Mouse (Mus musculus): ENCODE data around the gene Vwf.
A peak's percentile ranks its signal among the peaks of the same experiment; 100 is the strongest.

Gene Vwf

GRCm38 (mm10) chr6:125548406-125548805 is 1.8 kb downstream of the Vwf start:
- DNase-seq (ENCODE audit: low spot score): no peak

GRCm38 (mm10) chr6:125550172-125550571 is 3.6 kb downstream of the Vwf start:
- no peak for DNase-seq (ENCODE audit: low spot score)

- DNase-seq (ENCODE audit: low spot score): no peak
These were observed 6.2 kb downstream of the Vwf start for GRCm38 (mm10) chr6:125552760-125553159.

GRCm38 (mm10) chr6:125553551-125553950 is 7.0 kb downstream of the Vwf start:
- DNase-seq (ENCODE audit: low spot score): no peak

- no peak for DNase-seq (ENCODE audit: low spot score)
These were observed 12.3 kb downstream of the Vwf start for GRCm38 (mm10) chr6:125558831-125559230.

- no peak for DNase-seq (ENCODE audit: low spot score)
These were observed 14.5 kb downstream of the Vwf start for GRCm38 (mm10) chr6:125561031-125561430.

- no peak for DNase-seq (ENCODE audit: low spot score)
These were observed 14.9 kb downstream of the Vwf start for GRCm38 (mm10) chr6:125561521-125561920.

GRCm38 (mm10) chr6:125564812-125565281 is 18.3 kb downstream of the Vwf start:
- no peak for DNase-seq (ENCODE audit: low spot score)

GRCm38 (mm10) chr6:125565326-125565725 is 18.8 kb downstream of the Vwf start:
- no peak for DNase-seq (ENCODE audit: low spot score)

GRCm38 (mm10) chr6:125566656-125567055 is 20.1 kb downstream of the Vwf start:
- no peak for DNase-seq (ENCODE audit: low spot score)

- no peak for DNase-seq (ENCODE audit: low spot score)
These were observed 21.8 kb downstream of the Vwf start for GRCm38 (mm10) chr6:125568381-125568780.

GRCm38 (mm10) chr6:125572291-125573188 is 26.0 kb downstream of the Vwf start:
- peak; percentile 70 for DNase-seq (ENCODE audit: low spot score)

- DNase-seq (ENCODE audit: low spot score): peak; percentile 56
These were observed 26.8 kb downstream of the Vwf start for GRCm38 (mm10) chr6:125573189-125573928.

GRCm38 (mm10) chr6:125575080-125575479 is 28.5 kb downstream of the Vwf start:
- no peak for DNase-seq (ENCODE audit: low spot score)

- no peak for DNase-seq (ENCODE audit: low spot score)
These were observed 30.7 kb downstream of the Vwf start for GRCm38 (mm10) chr6:125577301-125577700.

GRCm38 (mm10) chr6:125577882-125578646 is 31.5 kb downstream of the Vwf start:
- peak; percentile 37 for DNase-seq (ENCODE audit: low spot score)

- no peak for DNase-seq (ENCODE audit: low spot score)
These were observed 32.1 kb downstream of the Vwf start for GRCm38 (mm10) chr6:125578647-125579011.

GRCm38 (mm10) chr6:125579864-125580263 is 33.3 kb downstream of the Vwf start:
- no peak for DNase-seq (ENCODE audit: low spot score)

GRCm38 (mm10) chr6:125583666-125584065 is 37.1 kb downstream of the Vwf start:
- no peak for DNase-seq (ENCODE audit: low spot score)

- no peak for DNase-seq (ENCODE audit: low spot score)
These were observed 37.7 kb downstream of the Vwf start for GRCm38 (mm10) chr6:125584266-125584665.

- no peak for DNase-seq (ENCODE audit: low spot score)
These were observed 39.0 kb downstream of the Vwf start for GRCm38 (mm10) chr6:125585579-125585978.

- no peak for DNase-seq (ENCODE audit: low spot score)
These were observed 39.5 kb downstream of the Vwf start for GRCm38 (mm10) chr6:125586042-125586566.
